7 mouse cellular contexts compared by ENCODE assay signal in the genomic region with DNA sequence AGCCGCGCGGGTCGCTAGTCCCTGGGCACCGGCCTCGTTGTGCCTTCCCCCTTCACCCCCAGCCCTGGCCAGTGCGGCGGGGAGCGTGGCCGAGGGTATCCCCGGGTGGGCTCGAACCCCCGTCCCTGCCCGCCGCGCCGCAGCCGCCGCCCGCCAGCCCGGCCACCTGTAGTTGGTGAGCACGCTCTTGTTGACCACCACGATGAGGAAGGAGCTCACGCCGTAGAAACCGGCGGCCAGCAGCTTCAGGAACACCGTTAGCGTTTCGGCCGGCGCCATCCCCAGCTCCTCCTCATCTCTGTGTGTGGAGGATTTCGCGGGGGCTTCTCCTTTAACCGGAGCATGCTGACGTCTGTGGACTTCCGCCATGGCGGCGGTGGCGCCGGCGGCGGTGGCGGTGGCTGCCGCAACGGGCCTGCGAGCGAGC. TPM values are rescaled to one million over a fixed set of nuclear protein-coding genes. Genes with fewer than 3 reads are reported as not detected.
DNase-seq lines count a peak whose midpoint lies in the region; ATAC-seq lines count a peak whose summit lies in the region.

No protein-coding gene starts in this region.

- ATAC-seq in embryonic facial prominence, embryonic 11.5 days (replicated peaks; ENCODE audit: insufficient number of reproducible peaks, low FRiP score, low TSS enrichment, low read depth) = peak; percentile 46
- peak; percentile 69 for ATAC-seq in limb, embryonic 13.5 days (ENCODE audit: low FRiP score, low read depth)
- ATAC-seq in midbrain, embryonic 14.5 days (ENCODE audit: low FRiP score, low TSS enrichment) = peak; percentile 84

- H3K4me2 ChIP-seq in embryonic facial prominence, embryonic 11.5 days (ENCODE audit: low read depth, low read length) = peak overlapping the region; percentile 48
- H3K4me2 ChIP-seq in limb, embryonic 13.5 days (replicated peaks) = peak overlapping the region; percentile 76
- peak overlapping the region; percentile 79 for H3K4me2 ChIP-seq in midbrain, embryonic 14.5 days (ENCODE audit: low read length)

- H3K9ac ChIP-seq in embryonic facial prominence, embryonic 11.5 days (replicated peaks; ENCODE audit: low read length) = peak overlapping the region; percentile 99
- peak overlapping the region; percentile 99 for H3K9ac ChIP-seq in limb, embryonic 13.5 days
- H3K9ac ChIP-seq in midbrain, embryonic 14.5 days (replicated peaks; ENCODE audit: low read length) = peak overlapping the region; percentile 96

- H3K36me3 ChIP-seq in embryonic facial prominence, embryonic 11.5 days (replicated peaks; ENCODE audit: control insufficient read depth, insufficient read depth, low read depth, low read length) = no peaks in the 10 kb centered on the region; the same call in 1 of the 2 replicates
- peaks cover 15% of the 10 kb centered on the region for H3K36me3 ChIP-seq in limb, embryonic 13.5 days
- peaks cover 6% of the 10 kb centered on the region for H3K36me3 ChIP-seq in midbrain, embryonic 14.5 days (ENCODE audit: control insufficient read depth, insufficient read depth, low read length)

- DNase-seq in adrenal gland, adult 2 months = peak; percentile 83
- DNase-seq in embryonic facial prominence, embryonic 11.5 days (ENCODE audit: low spot score) = peak; percentile 63
- DNase-seq in heart, adult 11 months = peak; percentile 98
- peak; percentile 72 for DNase-seq in kidney, adult 18-20 months
- DNase-seq in midbrain, embryonic 14.5 days = peak; percentile 86
- peak; percentile 55 for DNase-seq in spleen, adult 12 weeks (ENCODE audit: low spot score)

- H3K9me3 ChIP-seq in embryonic facial prominence, embryonic 11.5 days (replicated peaks; ENCODE audit: control insufficient read depth, low read length) = no peaks in the 10 kb centered on the region
- no peaks in the 10 kb centered on the region for H3K9me3 ChIP-seq in limb, embryonic 13.5 days
- no peaks in the 10 kb centered on the region for H3K9me3 ChIP-seq in midbrain, embryonic 14.5 days (ENCODE audit: control insufficient read depth, low read length)

- no peaks in the 10 kb centered on the region for H3K27me3 ChIP-seq in embryonic facial prominence, embryonic 11.5 days (ENCODE audit: control insufficient read depth, insufficient read depth, low read length)
- no peaks in the 10 kb centered on the region for H3K27me3 ChIP-seq in limb, embryonic 13.5 days
- H3K27me3 ChIP-seq in midbrain, embryonic 14.5 days (ENCODE audit: control insufficient read depth, insufficient read depth, low read length) = no peaks in the 10 kb centered on the region

- H3K4me3 ChIP-seq in embryonic facial prominence, embryonic 11.5 days (ENCODE audit: low read depth, low read length) = peak overlapping the region; percentile 77
- peak overlapping the region; percentile 93 for H3K4me3 ChIP-seq in limb, embryonic 13.5 days
- H3K4me3 ChIP-seq in midbrain, embryonic 14.5 days (replicated peaks; ENCODE audit: low read depth, low read length) = peak overlapping the region; percentile 85

- no peaks in the 10 kb centered on the region for H3K4me1 ChIP-seq in embryonic facial prominence, embryonic 11.5 days (ENCODE audit: control insufficient read depth, insufficient read depth, low read length)
- peaks cover 41% of the 10 kb centered on the region for H3K4me1 ChIP-seq in limb, embryonic 13.5 days
- peaks cover 13% of the 10 kb centered on the region for H3K4me1 ChIP-seq in midbrain, embryonic 14.5 days (ENCODE audit: control insufficient read depth, insufficient read depth, low read length)

- H3K27ac ChIP-seq in embryonic facial prominence, embryonic 11.5 days (replicated peaks; ENCODE audit: low read depth, low read length) = peak overlapping the region; percentile 92
- peak overlapping the region; percentile 99 for H3K27ac ChIP-seq in limb, embryonic 13.5 days
- H3K27ac ChIP-seq in midbrain, embryonic 14.5 days (replicated peaks; ENCODE audit: low read depth, low read length) = peak overlapping the region; percentile 99

- under 1% methylated on average over 30 of the region's 48 CpGs for WGBS in embryonic facial prominence, embryonic 11.5 days
- WGBS in limb, embryonic 13.5 days = under 1% methylated on average over 48 of the region's 48 CpGs
- WGBS in midbrain, embryonic 14.5 days = under 1% methylated on average over 48 of the region's 48 CpGs

RNA-seq across cellular contexts. Expression of a gene that starts 0.5 kb away (rescaled TPM):
- total RNA-seq in adrenal gland, adult 2 months (2021) = 10 to 100 TPM; 12.0 to 13.1 TPM
- 1.8 and 2.2 TPM in 2 replicates for polyA plus RNA-seq in adrenal gland, adult 2 months (2012; rRNA removed)
- 12.5 and 12.6 TPM in 2 replicates for polyA plus RNA-seq in embryonic facial prominence, embryonic 11.5 days (2014; fragmentation: Nextera tagmentation; extraction: Ambion mirVana)
- polyA plus RNA-seq in limb, embryonic 13.5 days (2015; fragmentation: Nextera tagmentation; extraction: Ambion mirVana) = 12.3 and 14.7 TPM in 2 replicates
- polyA plus RNA-seq in midbrain, embryonic 14.5 days (2014; fragmentation: Nextera tagmentation; extraction: Ambion mirVana) = 4.3 and 6.1 TPM in 2 replicates

Comparison
In these comparisons a context has a peak if more than half of its experiments do, and no peak if none do; other contexts are left out.
1. Peak in every context shown above with its lines: DNase-seq, ATAC-seq, H3K4me3 ChIP-seq and H3K27ac ChIP-seq.